Mouse (Mus musculus) thymus, adult 2 months (tissue): Measurements from ENCODE around the gene Gpr84.

Source experiments
- CTCF ChIP-seq: fragments of 200-500 bp; IDR thresholded peaks from 2 replicates; pipeline ENCODE4 v1.5.1; 2012; ENCODE audit warnings: mild to moderate bottlenecking, control low read depth, low read length, moderate library complexity, borderline replicate concordance; ENCODE audit not compliant: control insufficient read depth, poor library complexity, insufficient read depth; ENCODE audit errors: extremely low read depth
- POLR2A ChIP-seq: fragments of 200-500 bp; IDR thresholded peaks from 2 replicates; pipeline ENCODE4 v1.6.1; 2012; ENCODE audit warnings: mild to moderate bottlenecking, low read length, control low read depth, moderate library complexity; ENCODE audit not compliant: control insufficient read depth, poor library complexity, insufficient read depth; ENCODE audit errors: extremely low read depth

DNA sequence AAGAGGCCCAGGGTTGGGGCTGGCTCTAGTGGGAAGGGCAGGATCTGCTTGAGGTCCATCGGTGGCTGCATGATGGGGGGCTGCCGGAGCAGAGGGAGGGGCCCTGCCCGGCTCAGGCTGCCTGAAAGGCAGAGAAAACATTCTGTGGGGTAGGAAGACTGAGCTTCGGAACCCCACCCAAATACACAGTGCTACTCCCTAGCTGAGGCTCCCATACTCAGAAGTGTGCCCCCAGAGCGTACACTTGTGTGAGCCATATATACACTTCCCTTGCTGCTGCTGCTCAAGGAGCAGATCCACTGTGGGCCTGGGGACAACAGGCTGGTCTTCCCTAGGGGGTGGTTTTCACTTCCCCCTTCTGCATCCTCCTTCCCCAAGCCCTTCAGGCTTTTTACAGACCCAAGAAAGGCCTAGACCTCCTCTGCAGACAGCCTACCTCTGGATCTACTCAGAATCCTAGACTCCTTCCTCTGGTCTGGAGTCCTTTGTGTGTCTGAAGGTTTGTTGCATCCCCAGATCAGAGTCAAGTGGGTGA is 22.7 kb upstream of the Gpr84 start:
- TF ChIP-seq CTCF: no peak
- TF ChIP-seq POLR2A: no peak
